Mouse (Mus musculus): ENCODE results near the gene Rrh.

- no peak for TF ChIP-seq CTCF (IDR thresholded peaks at IDR 0.05; ENCODE audit: low read depth, low read length)
- TF ChIP-seq POLR2A (IDR thresholded peaks at IDR 0.05; ENCODE audit: insufficient read depth, low read length): no peak
These were observed 1.5 kb downstream of the Rrh start for GRCm38 (mm10) chr3:129820847-129821246.

All from ES-Bruce4 (cell line).